ENCODE assay signal across 7 mouse cellular contexts in genomic region chr9:30922197-30922894, GRCm38 (mm10). TPM values are rescaled to one million over a fixed set of nuclear protein-coding genes. Genes with fewer than 3 reads are reported as not detected.
DNase-seq lines count a peak whose midpoint lies in the region; ATAC-seq lines count a peak whose summit lies in the region.

Gene Adamts15, minus strand, starts transcription at chr9:30922452.

- H3K4me1 ChIP-seq in hindbrain, embryonic 15.5 days (replicated peaks): peaks cover 28% of the 10 kb centered on the region
- peaks cover 49% of the 10 kb centered on the region for H3K4me1 ChIP-seq in limb, embryonic 15.5 days
- H3K4me1 ChIP-seq in midbrain, embryonic 16.5 days (ENCODE audit: control insufficient read depth, insufficient read depth, low read length): peaks cover 5% of the 10 kb centered on the region; the same call in 1 of the 2 replicates

- DNase-seq in adrenal gland, adult 8-10 months: peak; percentile 55
- DNase-seq in cerebellum, postnatal 36 days: peak; percentile 11 to 14
- peak; percentile 80 for DNase-seq in gastrocnemius, postnatal 14 days
- peak; percentile 45 for DNase-seq in urinary bladder, postnatal 25 days (ENCODE audit: low spot score)

- H3K4me2 ChIP-seq in hindbrain, embryonic 15.5 days: peak within 1 kb of the TSS; percentile 97
- peak within 1 kb of the TSS; percentile 91 for H3K4me2 ChIP-seq in limb, embryonic 15.5 days
- H3K4me2 ChIP-seq in midbrain, embryonic 16.5 days (ENCODE audit: low read length): peak within 1 kb of the TSS; percentile 95

- no peaks in the 10 kb centered on the region for H3K9me3 ChIP-seq in hindbrain, embryonic 15.5 days
- H3K9me3 ChIP-seq in limb, embryonic 15.5 days: no peaks in the 10 kb centered on the region
- H3K9me3 ChIP-seq in midbrain, embryonic 16.5 days (replicated peaks; ENCODE audit: control insufficient read depth, low read length, poor library complexity, severe bottlenecking): no peaks in the 10 kb centered on the region

- ATAC-seq in hindbrain, embryonic 15.5 days (ENCODE audit: low FRiP score, low read depth): peak; percentile 84
- ATAC-seq in limb, embryonic 15.5 days (ENCODE audit: insufficient number of reproducible peaks, low FRiP score, low TSS enrichment, low read depth): peak; percentile 81
- peak; percentile 77 for ATAC-seq in midbrain, embryonic 16.5 days

- peak within 1 kb of the TSS; percentile 49 for H3K27ac ChIP-seq in hindbrain, embryonic 15.5 days (replicated peaks)
- peak within 1 kb of the TSS; percentile 82 for H3K27ac ChIP-seq in limb, embryonic 15.5 days
- peak within 1 kb of the TSS; percentile 60 for H3K27ac ChIP-seq in midbrain, embryonic 16.5 days (ENCODE audit: low read length)

- H3K36me3 ChIP-seq in hindbrain, embryonic 15.5 days: no peaks in the 10 kb centered on the region
- no peaks in the 10 kb centered on the region for H3K36me3 ChIP-seq in limb, embryonic 15.5 days
- no peaks in the 10 kb centered on the region for H3K36me3 ChIP-seq in midbrain, embryonic 16.5 days (ENCODE audit: control insufficient read depth, insufficient read depth, low read length)

- intact Hi-C loops in gastrocnemius, postnatal 14 days (cut with DNase I; ENCODE audit: low total_unique reads): no loop called here

- under 1% methylated on average over 46 of the region's 47 CpGs for WGBS in hindbrain, embryonic 15.5 days
- under 1% methylated on average over 45 of the region's 47 CpGs for WGBS in limb, embryonic 15.5 days
- WGBS in midbrain, embryonic 16.5 days: under 1% methylated on average over 46 of the region's 47 CpGs

- H3K9ac ChIP-seq in hindbrain, embryonic 15.5 days: peak within 1 kb of the TSS; percentile 51
- peak within 1 kb of the TSS; percentile 51 for H3K9ac ChIP-seq in limb, embryonic 15.5 days
- H3K9ac ChIP-seq in midbrain, embryonic 16.5 days (ENCODE audit: low read depth, low read length): peak within 1 kb of the TSS; percentile 71

- peaks cover 9% of the 10 kb centered on the region; the same call in 1 of the 2 replicates for H3K27me3 ChIP-seq in hindbrain, embryonic 15.5 days
- peaks cover 27% of the 10 kb centered on the region for H3K27me3 ChIP-seq in limb, embryonic 15.5 days
- peaks cover 10% of the 10 kb centered on the region for H3K27me3 ChIP-seq in midbrain, embryonic 16.5 days (ENCODE audit: control insufficient read depth, insufficient read depth, low read depth, low read length)

- H3K4me3 ChIP-seq in hindbrain, embryonic 15.5 days: peak within 1 kb of the TSS; percentile 68
- H3K4me3 ChIP-seq in limb, embryonic 15.5 days: peak within 1 kb of the TSS; percentile 61
- peak within 1 kb of the TSS; percentile 69 for H3K4me3 ChIP-seq in midbrain, embryonic 16.5 days (ENCODE audit: low read depth, low read length)

RNA-seq across cellular contexts. Expression of gene Adamts15, which starts in this region (rescaled TPM):
- 1 to 10 TPM; 3.8 to 8.2 (median 5.1) TPM for total RNA-seq in adrenal gland, adult 8-10 months (2022)
- total RNA-seq in gastrocnemius, postnatal 14 days (2021): 1 to 10 TPM; 3.9 to 5.8 TPM
- polyA plus RNA-seq in hindbrain, embryonic 15.5 days (2015; fragmentation: Nextera tagmentation; extraction: Ambion mirVana): 5.6 and 6.8 TPM in 2 replicates
- 22.9 and 26.9 TPM in 2 replicates for polyA plus RNA-seq in limb, embryonic 15.5 days (2015; fragmentation: Nextera tagmentation; extraction: Ambion mirVana)
- 7.4 and 9.0 TPM in 2 replicates for polyA plus RNA-seq in midbrain, embryonic 16.5 days (2015; fragmentation: Nextera tagmentation; extraction: Ambion mirVana)

Comparison
In these comparisons a context has a peak if more than half of its experiments do, and no peak if none do; other contexts are left out.
1. Peak in every context shown above with its lines: DNase-seq, ATAC-seq, H3K4me3 ChIP-seq and H3K27ac ChIP-seq.
2. DNase-seq: peak in every context shown above with its lines; median percentile 80 in gastrocnemius, postnatal 14 days; 55 in adrenal gland, adult 8-10 months; 45 in urinary bladder, postnatal 25 days; 12 in cerebellum, postnatal 36 days.